Mouse (Mus musculus) E14TG2a.4 (cell line): ENCODE measurements around the gene Pkd1l1.

Experiments
- CTCF ChIP-seq: conservative IDR thresholded peaks from 2 replicates; pipeline ENCODE4 v1.5.1; 2014; ENCODE audit warnings: low read length
- NANOG ChIP-seq: IDR thresholded peaks from 2 replicates; pipeline ENCODE4 v1.6.1; 2014; ENCODE audit warnings: borderline replicate concordance, low read length, mixed read lengths
- POU5F1 ChIP-seq: IDR thresholded peaks from 2 replicates; pipeline ENCODE4 v1.6.1; 2014; ENCODE audit warnings: low read length, borderline replicate concordance

- TF ChIP-seq CTCF (no peak), NANOG (no peak), POU5F1 (no peak)
Measured at GRCm38 (mm10) chr11:8882793-8883192, 90.3 kb downstream of the Pkd1l1 start.
